Mouse (Mus musculus) NIH3T3 (cell line): ENCODE measurements at regions not wholly inside any gene's neighbourhood (a gene's known extent, or its start where the extent isn't known, plus 50 kb on each side); places are given as distances from the start of the nearest gene placed in this dataset.
A peak's percentile ranks its signal among the peaks of the same experiment; 100 is the strongest.

ENCODE experiments used
- DNase-seq: peaks from one replicate; pipeline ENCODE4 v3.0.0-alpha.2; 2012; ENCODE audit warnings: low read depth

GRCm38 (mm10) chr6:126588761-126589160 lies 53.5 kb upstream of the Kcna5 start:
- DNase-seq = no peak

- DNase-seq = peak; percentile 76
These were observed 52.3 kb upstream of the Kcna5 start for GRCm38 (mm10) chr6:126587476-126587875.

- DNase-seq = peak; percentile 93
These were observed 50.6 kb upstream of the Kcna5 start for GRCm38 (mm10) chr6:126585813-126586212.
